Mouse (Mus musculus) myocyte (in vitro differentiated cells): Measurements from ENCODE around the gene Olfr389.

Source experiments
- E2F4 ChIP-seq: IDR thresholded peaks from one replicate; pipeline ENCODE4 v1.6.1; 2011; ENCODE audit warnings: mild to moderate bottlenecking, control low read depth, moderate library complexity; ENCODE audit not compliant: insufficient read depth
- MAX ChIP-seq: IDR thresholded peaks from one replicate; pipeline ENCODE4 v1.6.1; 2011; ENCODE audit warnings: low read depth, mild to moderate bottlenecking, control low read depth
- MYOD1 ChIP-seq, 3 experiments: IDR thresholded peaks; one replicate each; pipeline ENCODE4 v1.6.1; 2011; ENCODE audit warnings: control low read depth in 2 of 3, low read depth in 2 of 3, mild to moderate bottlenecking in 2 of 3, moderate library complexity in 1 of 3; ENCODE audit not compliant: insufficient read length in 2 of 3, control insufficient read depth in 1 of 3
- MYOG ChIP-seq, 3 experiments: IDR thresholded peaks; one replicate each; pipeline ENCODE4 v1.6.1; 2011; ENCODE audit warnings: control low read depth in 2 of 3, low read depth in 2 of 3, mild to moderate bottlenecking in 2 of 3; ENCODE audit not compliant: insufficient read length in 2 of 3, control insufficient read depth in 1 of 3, insufficient read depth in 1 of 3
- POLR2A ChIP-seq: IDR thresholded peaks from one replicate; pipeline ENCODE4 v1.6.1; 2011; ENCODE audit warnings: low read depth, mild to moderate bottlenecking, control low read depth, moderate library complexity; ENCODE audit not compliant: insufficient read length
- SRF ChIP-seq: IDR thresholded peaks from one replicate; pipeline ENCODE4 v1.6.1; 2011; ENCODE audit warnings: low read depth; ENCODE audit not compliant: control insufficient read depth, insufficient read length
- TCF12 ChIP-seq: IDR thresholded peaks from one replicate; pipeline ENCODE4 v1.6.1; 2011; ENCODE audit warnings: mild to moderate bottlenecking, control low read depth; ENCODE audit not compliant: poor library complexity, insufficient read depth, severe bottlenecking
- USF1 ChIP-seq: IDR thresholded peaks from one replicate; pipeline ENCODE4 v1.6.1; 2011; ENCODE audit warnings: low read depth, mild to moderate bottlenecking, control low read depth, moderate library complexity

- TF ChIP-seq POLR2A (no peak), MAX (no peak), MYOD1 (IDR thresholded peaks at IDR 0.05; ENCODE audit: control insufficient read depth in 1 of 3, insufficient read length in 2 of 3, low read depth in 2 of 3) (no peak), E2F4 (no peak), USF1 (no peak), TCF12 (no peak), SRF (no peak), MYOG (IDR thresholded peaks at IDR 0.05; ENCODE audit: control insufficient read depth in 1 of 3, insufficient read depth in 1 of 3, insufficient read length in 2 of 3, low read depth in 2 of 3) (no peak)
These were observed 21.4 kb downstream of the Olfr389 start for GRCm38 (mm10) chr11:73759115-73759514.
